Mouse (Mus musculus): ENCODE data around the gene Krt7.

Gene Krt7

GRCm38 (mm10) chr15:101447444-101447843 is 36.6 kb downstream of the Krt7 start, which contains the start of gene Krt88:
Krt88 (plus strand) TSS chr15:101447744.
- no peak for DNase-seq

- peak; percentile 84 for DNase-seq
These were observed 42.4 kb downstream of the Krt7 start for GRCm38 (mm10) chr15:101453093-101453736.

GRCm38 (mm10) chr15:101454774-101455173 is 43.9 kb downstream of the Krt7 start:
- no peak for DNase-seq

- DNase-seq: no peak
These were observed 44.4 kb downstream of the Krt7 start for GRCm38 (mm10) chr15:101455292-101455691.

GRCm38 (mm10) chr15:101455891-101456290 is 45.0 kb downstream of the Krt7 start:
- no peak for DNase-seq

GRCm38 (mm10) chr15:101458361-101458930 is 47.6 kb downstream of the Krt7 start:
- DNase-seq: no peak

- peak; percentile 58 for DNase-seq
These were observed 48.4 kb downstream of the Krt7 start for GRCm38 (mm10) chr15:101459283-101459682.

- DNase-seq: no peak
These were observed 52.8 kb downstream of the Krt7 start, which contains the start of gene Krt81 for GRCm38 (mm10) chr15:101463651-101464050. Krt81 (minus strand) TSS chr15:101463751.

- DNase-seq: no peak
These were observed 58.2 kb downstream of the Krt7 start for GRCm38 (mm10) chr15:101469093-101469492.

- DNase-seq: peak; percentile 44
These were observed 62.2 kb downstream of the Krt7 start, which contains the start of gene Krt86 for GRCm38 (mm10) chr15:101472952-101473528. Krt86 (plus strand) TSS chr15:101473478.

- DNase-seq: peak; percentile 93
These were observed 68.3 kb downstream of the Krt7 start for GRCm38 (mm10) chr15:101479007-101479665.

GRCm38 (mm10) chr15:101479666-101480060 is 68.8 kb downstream of the Krt7 start:
- DNase-seq: peak; percentile 38

Data from thymus, postnatal 4 days (tissue).